Mouse (Mus musculus): Measurements from ENCODE around the gene Aoah.

DNA sequence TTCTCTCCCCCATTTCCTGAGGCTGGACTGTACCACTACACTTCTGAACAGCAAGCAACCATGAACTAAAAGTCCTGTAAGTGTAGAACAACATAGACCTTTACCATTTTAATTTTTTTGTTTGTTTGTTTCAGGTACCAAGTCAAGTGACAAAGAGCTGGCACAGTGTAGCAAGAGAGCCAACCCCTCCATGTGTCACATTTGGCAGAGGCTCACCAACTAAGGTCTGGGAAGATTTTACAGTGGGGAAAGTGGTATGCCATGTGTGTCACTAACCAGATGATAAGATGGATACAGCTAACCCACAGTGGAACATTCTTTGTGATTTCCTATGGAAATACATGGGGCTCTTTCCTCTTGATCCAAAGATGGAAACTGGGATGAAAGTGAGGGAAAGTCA is 242.1 kb downstream of the Aoah start:
- TF ChIP-seq CTCF (IDR thresholded peaks at IDR 0.05; ENCODE audit: control insufficient read depth, insufficient read depth, insufficient read length), result no peak
- TF ChIP-seq MAX (IDR thresholded peaks at IDR 0.05), result no peak
- no peak for TF ChIP-seq MYOG (IDR thresholded peaks at IDR 0.05; ENCODE audit: control insufficient read depth, extremely low read depth, insufficient read length)
- no peak for TF ChIP-seq USF1 (IDR thresholded peaks at IDR 0.05; ENCODE audit: low read depth)
- no peak for TF ChIP-seq FOSL1 (IDR thresholded peaks at IDR 0.05; ENCODE audit: insufficient read depth, low read length, poor library complexity, severe bottlenecking)

Data from C2C12 (cell line).